Mouse (Mus musculus) macrophage (primary cell): ENCODE measurements around the gene Hsf5. TPM values are rescaled to one million over a fixed set of nuclear protein-coding genes. Genes with fewer than 3 reads are reported as not detected.

Experiments
- H3K27ac ChIP-seq: fragments of 350-480 bp; formaldehyde crosslinking; 2 replicates; pipeline ENCODE4 v1.9.0; 2021
- H3K36me3 ChIP-seq: fragments of 350-480 bp; formaldehyde crosslinking; 2 replicates; pipeline ENCODE4 v1.9.0; 2021; ENCODE audit errors: inconsistent target
- H3K4me3 ChIP-seq: fragments of 350-480 bp; formaldehyde crosslinking; 2 replicates; pipeline ENCODE4 v1.9.0; 2021; ENCODE audit errors: inconsistent target
- H3K79me2 ChIP-seq: fragments of 350-480 bp; formaldehyde crosslinking; 2 replicates; pipeline ENCODE4 v1.9.0; 2021; ENCODE audit errors: inconsistent target
- whole genome bisulfite sequencing: methylation state at CpG from one replicate; pipeline ENCODE4 v1.1.7; 2026; ENCODE audit warnings: inconsistent platforms; ENCODE audit not compliant: missing documents; 5-methylcytosine and 5-hydroxymethylcytosine counted together
- polyA plus RNA-seq: library from polyadenylated mRNA; stranded (reverse); fragments of 250-400 nt; gene quantifications from 3 replicates; pipeline ENCODE4 v1.2.4, GENCODE M21; 2018; ENCODE audit warnings: inconsistent platforms

Gene Hsf5
- polyA plus RNA-seq, 1 experiment from 2014 or later: not detected

- no peaks in the 10 kb centered on the region for H3K79me2 ChIP-seq
- H3K27ac ChIP-seq: no peak overlapping the region
- 85% methylated on average over 8 of the region's 8 CpGs for WGBS
- H3K36me3 ChIP-seq: no peaks in the 10 kb centered on the region
- no peak overlapping the region for H3K4me3 ChIP-seq
Observed at GRCm38 (mm10) chr11:87581933-87582710, 34.8 kb upstream of the Hsf5 start.

- 84% methylated on average over 6 of the region's 6 CpGs for WGBS
- no peak overlapping the region for H3K27ac ChIP-seq
- no peak overlapping the region for H3K4me3 ChIP-seq
- no peaks in the 10 kb centered on the region for H3K36me3 ChIP-seq
- no peaks in the 10 kb centered on the region for H3K79me2 ChIP-seq
Observed at GRCm38 (mm10) chr11:87583291-87584034, 33.5 kb upstream of the Hsf5 start.

GRCm38 (mm10) chr11:87584711-87585505 lies 32.1 kb upstream of the Hsf5 start:
- no peak overlapping the region for H3K4me3 ChIP-seq
- no peak overlapping the region for H3K27ac ChIP-seq
- H3K79me2 ChIP-seq: no peaks in the 10 kb centered on the region
- H3K36me3 ChIP-seq: no peaks in the 10 kb centered on the region
- WGBS: 90% methylated on average over 10 of the region's 10 CpGs

- Histone ChIP-seq H3K27ac (no peak overlapping the region), H3K79me2 (no peaks in the 10 kb centered on the region), H3K36me3 (no peaks in the 10 kb centered on the region), H3K4me3 (no peak overlapping the region)
- 92% methylated on average over 5 of the region's 5 CpGs for WGBS
Observed at GRCm38 (mm10) chr11:87587211-87587874, 29.6 kb upstream of the Hsf5 start.

- 96% methylated on average over 8 of the region's 8 CpGs for WGBS
- no peak overlapping the region for H3K27ac ChIP-seq
Observed at GRCm38 (mm10) chr11:87589605-87590004, 27.4 kb upstream of the Hsf5 start.

GRCm38 (mm10) chr11:87590841-87591525 lies 26.0 kb upstream of the Hsf5 start:
- Histone ChIP-seq H3K27ac (peak overlapping the region; percentile 88), H3K79me2 (peaks cover 18% of the 10 kb centered on the region; the same call in 1 of the 2 replicates), H3K36me3 (peaks cover 8% of the 10 kb centered on the region; the same call in 1 of the 2 replicates), H3K4me3 (peak overlapping the region; percentile 94)
- 4% methylated on average over 20 of the region's 25 CpGs for WGBS

More at GRCm38 (mm10) chr11:87589605-87590004, 27.4 kb upstream of the Hsf5 start:
- H3K79me2 ChIP-seq: peaks cover 18% of the 10 kb centered on the region; the same call in 1 of the 2 replicates
- peaks cover 8% of the 10 kb centered on the region; the same call in 1 of the 2 replicates for H3K36me3 ChIP-seq
- no peak overlapping the region for H3K4me3 ChIP-seq

- under 1% methylated on average over 59 of the region's 61 CpGs for WGBS
- Histone ChIP-seq H3K36me3 (peaks cover 8% of the 10 kb centered on the region; the same call in 1 of the 2 replicates), H3K27ac (peak within 1 kb of the TSS; percentile 88), H3K79me2 (peaks cover 18% of the 10 kb centered on the region; the same call in 1 of the 2 replicates), H3K4me3 (peak within 1 kb of the TSS; percentile 94)
Observed at GRCm38 (mm10) chr11:87591526-87592353, 25.2 kb upstream of the Hsf5 start, which contains the start of gene Mtmr4. Gene Mtmr4, plus strand, starts transcription at chr11:87592162.

- H3K36me3 ChIP-seq: peaks cover 11% of the 10 kb centered on the region
- peaks cover 18% of the 10 kb centered on the region; the same call in 1 of the 2 replicates for H3K79me2 ChIP-seq
- WGBS: under 1% methylated on average over 15 of the region's 15 CpGs
- peak overlapping the region; percentile 81 for H3K27ac ChIP-seq
- H3K4me3 ChIP-seq: peak overlapping the region; percentile 71
Observed at GRCm38 (mm10) chr11:87592354-87592695, 24.6 kb upstream of the Hsf5 start.

GRCm38 (mm10) chr11:87592713-87593598 lies 24.0 kb upstream of the Hsf5 start:
- peak overlapping the region; percentile 81 for H3K27ac ChIP-seq
- peak overlapping the region; percentile 71 for H3K4me3 ChIP-seq
- 38% methylated on average over 13 of the region's 13 CpGs for WGBS
- peaks cover 18% of the 10 kb centered on the region for H3K36me3 ChIP-seq
- H3K79me2 ChIP-seq: peaks cover 18% of the 10 kb centered on the region; the same call in 1 of the 2 replicates

- Histone ChIP-seq H3K27ac (no peak overlapping the region), H3K36me3 (peaks cover 42% of the 10 kb centered on the region), H3K79me2 (peaks cover 18% of the 10 kb centered on the region; the same call in 1 of the 2 replicates), H3K4me3 (peak overlapping the region; percentile 32)
- 2% methylated on average over 25 of the region's 37 CpGs for WGBS
Observed at GRCm38 (mm10) chr11:87595327-87595841, 21.6 kb upstream of the Hsf5 start.

GRCm38 (mm10) chr11:87595976-87596375 lies 21.0 kb upstream of the Hsf5 start:
- H3K4me3 ChIP-seq: peak overlapping the region; percentile 32
- peaks cover 18% of the 10 kb centered on the region; the same call in 1 of the 2 replicates for H3K79me2 ChIP-seq
- H3K27ac ChIP-seq: no peak overlapping the region
- WGBS: 54% methylated on average over 7 of the region's 7 CpGs
- H3K36me3 ChIP-seq: peaks cover 48% of the 10 kb centered on the region

- Histone ChIP-seq H3K36me3 (peaks cover 51% of the 10 kb centered on the region), H3K79me2 (peaks cover 18% of the 10 kb centered on the region; the same call in 1 of the 2 replicates), H3K27ac (no peak overlapping the region), H3K4me3 (no peak overlapping the region)
- WGBS: 71% methylated on average over 2 of the region's 2 CpGs
Observed at GRCm38 (mm10) chr11:87596492-87596891, 20.5 kb upstream of the Hsf5 start.
